Mouse (Mus musculus): ENCODE results near the gene Rxra. TPM values are rescaled to one million over a fixed set of nuclear protein-coding genes. Genes with fewer than 3 reads are reported as not detected.
A peak's percentile ranks its signal among the peaks of the same experiment; 100 is the strongest.

The Rxra gene
- total RNA-seq, 2 experiments from 2014 or later, result 52.8 to 53.8 TPM

- intact Hi-C loops (cut with DNase I), result no loop called here
Observed at GRCm38 (mm10) chr2:27666719-27667118, 9.5 kb upstream of the Rxra start.

GRCm38 (mm10) chr2:27667677-27668076, 8.6 kb upstream of the Rxra start:
- no peak for DNase-seq
- intact Hi-C loops (cut with DNase I), result no loop called here

More at GRCm38 (mm10) chr2:27666719-27667118, 9.5 kb upstream of the Rxra start:
- DNase-seq, result no peak

GRCm38 (mm10) chr2:27670746-27671145, 5.5 kb upstream of the Rxra start:
- intact Hi-C loops (cut with DNase I), result no loop called here
- no peak for DNase-seq

- no peak for DNase-seq
- intact Hi-C loops (cut with DNase I), result no loop called here
Observed at GRCm38 (mm10) chr2:27671633-27672091, 4.6 kb upstream of the Rxra start.

- DNase-seq, result peak; percentile 80 to 83
- intact Hi-C loops (cut with DNase I), result loop anchor here (2.0 to 5.0 kb wide), 3 partner anchors 82 to 124 kb away; no protein-coding TSS in a partner anchor
Observed at GRCm38 (mm10) chr2:27676478-27677325, 462 bp downstream of the Rxra start.

DNA sequence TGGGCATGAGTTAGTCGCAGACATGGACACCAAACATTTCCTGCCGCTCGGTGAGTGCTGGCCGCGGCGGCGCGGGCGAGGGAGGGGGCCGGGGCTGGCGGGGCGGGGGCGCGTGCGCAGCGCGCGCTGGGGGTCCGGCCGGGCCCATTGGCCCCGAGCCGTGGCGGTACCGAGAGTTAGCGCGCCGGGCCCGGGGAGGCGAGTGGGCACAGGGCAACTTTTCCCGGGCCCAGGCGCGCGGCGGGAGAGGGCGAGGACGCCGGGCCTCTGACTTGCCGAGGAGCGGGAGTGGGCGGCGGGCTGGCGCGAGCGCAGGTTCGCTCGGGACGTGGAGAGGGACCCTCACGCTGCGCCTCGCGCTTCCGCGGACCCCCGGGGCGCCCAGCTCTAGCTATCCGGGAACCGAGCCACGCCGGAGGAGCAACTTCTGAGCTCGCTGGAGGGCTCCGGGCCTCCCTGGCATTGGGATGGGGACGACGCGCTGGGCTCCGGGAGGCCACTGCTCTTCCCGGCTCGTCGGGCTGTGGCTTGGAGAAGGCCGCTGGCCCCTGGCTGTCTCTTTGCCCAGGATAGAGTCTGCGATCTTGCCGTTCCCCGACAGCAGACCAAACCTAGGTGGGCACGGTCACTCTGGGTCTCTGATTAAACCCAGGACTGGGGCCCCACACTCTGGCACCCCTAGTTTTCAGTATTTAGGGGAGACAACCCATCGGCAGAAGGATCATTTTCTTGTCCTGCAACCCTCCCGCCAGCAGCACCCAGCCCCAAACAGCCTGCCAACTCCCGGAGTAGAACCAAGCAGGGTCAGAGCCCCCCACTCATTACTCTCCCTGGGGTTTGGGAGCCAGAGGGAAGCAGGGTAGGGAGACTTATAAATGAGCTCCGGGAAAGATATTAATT, 1.4 kb downstream of the Rxra start:
- intact Hi-C loops (cut with DNase I), result loop anchor here (2.0 to 5.0 kb wide), 4 partner anchors 55 to 125 kb away; no protein-coding TSS in a partner anchor
- peak; percentile 60 to 77 for DNase-seq

DNA sequence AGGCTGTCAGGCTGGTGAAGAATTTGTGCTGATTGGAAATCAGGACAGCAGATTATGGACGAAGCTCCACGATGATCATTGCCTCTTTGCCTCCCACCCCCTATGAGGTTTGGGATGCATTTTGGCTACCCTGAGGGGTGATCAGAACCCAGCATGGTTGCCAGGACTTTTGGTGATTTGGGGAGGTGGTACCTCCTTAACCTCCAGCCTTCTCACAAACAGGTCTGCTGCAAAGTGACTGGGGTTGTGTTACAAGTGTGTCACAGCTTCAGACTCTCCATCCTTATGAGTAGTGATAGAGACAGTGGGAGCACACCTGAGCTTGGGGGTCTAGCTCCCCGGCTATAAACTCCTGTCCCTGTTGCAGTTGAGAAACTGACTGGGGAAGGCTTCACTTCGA, 2.1 kb downstream of the Rxra start:
- peak in 1 of 2 experiments; percentile 41 for DNase-seq
- intact Hi-C loops (cut with DNase I), result loop anchor here (2.0 to 5.0 kb wide), 3 partner anchors 54 to 126 kb away; no protein-coding TSS in a partner anchor

DNA sequence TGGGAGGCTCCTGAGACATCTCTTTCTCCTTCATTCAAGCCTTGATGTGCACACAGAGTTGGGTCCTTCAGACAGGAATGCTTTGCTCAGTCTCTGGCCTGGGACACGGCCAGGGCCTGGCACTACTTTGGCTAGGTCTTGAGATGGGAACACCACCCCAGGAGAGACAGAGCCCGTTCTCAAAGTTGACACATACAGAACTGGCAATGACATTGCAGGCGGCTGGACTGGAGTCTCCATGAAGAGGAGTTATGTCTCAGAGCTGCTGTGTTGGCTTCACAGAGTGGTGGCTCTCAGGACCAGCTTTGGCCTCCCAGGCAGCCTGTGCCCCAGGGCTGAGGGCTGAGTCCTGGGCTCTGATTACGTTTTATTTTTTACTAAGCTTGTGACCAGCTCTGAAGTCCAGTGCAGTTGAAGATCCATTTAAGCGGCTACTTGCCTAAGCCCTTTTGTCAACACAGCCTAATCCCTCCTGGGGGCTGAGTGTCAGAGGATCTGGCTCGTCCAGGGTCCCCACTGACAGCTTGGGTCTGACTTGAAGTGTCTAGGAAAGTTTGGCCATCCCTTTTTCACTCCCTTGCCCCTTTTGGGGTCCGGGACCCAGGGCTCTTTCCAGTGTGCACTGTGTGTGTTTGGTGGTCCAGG, 2.7 kb downstream of the Rxra start:
- intact Hi-C loops (cut with DNase I), result loop anchor here (2.0 to 5.0 kb wide), 3 partner anchors 54 to 127 kb away; no protein-coding TSS in a partner anchor
- peak; percentile 31 to 61 for DNase-seq

DNA sequence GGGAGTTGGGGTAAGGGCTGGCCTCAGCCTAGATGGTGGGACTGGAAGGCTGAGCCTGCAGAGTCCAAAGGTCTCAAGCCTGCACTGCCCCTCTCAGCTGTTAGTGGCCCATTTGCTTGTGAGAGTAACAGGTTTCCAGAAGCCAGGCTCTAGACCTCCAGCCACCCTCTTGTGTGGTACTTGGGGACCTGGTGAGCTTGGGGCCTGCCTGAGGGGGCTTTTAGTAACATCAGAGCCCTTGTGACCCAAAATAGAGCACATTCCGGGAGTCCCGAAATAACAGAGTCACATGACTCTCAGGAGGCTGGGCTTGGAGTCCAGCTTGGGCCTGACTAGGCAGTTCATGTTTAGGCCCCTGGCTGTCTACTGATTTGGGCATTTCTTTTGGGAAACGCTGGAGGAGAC, 3.4 kb downstream of the Rxra start:
- intact Hi-C loops (cut with DNase I), result loop anchor here (2.0 to 5.0 kb wide), 3 partner anchors 53 to 127 kb away; no protein-coding TSS in a partner anchor
- peak; percentile 55 to 63 for DNase-seq

DNA sequence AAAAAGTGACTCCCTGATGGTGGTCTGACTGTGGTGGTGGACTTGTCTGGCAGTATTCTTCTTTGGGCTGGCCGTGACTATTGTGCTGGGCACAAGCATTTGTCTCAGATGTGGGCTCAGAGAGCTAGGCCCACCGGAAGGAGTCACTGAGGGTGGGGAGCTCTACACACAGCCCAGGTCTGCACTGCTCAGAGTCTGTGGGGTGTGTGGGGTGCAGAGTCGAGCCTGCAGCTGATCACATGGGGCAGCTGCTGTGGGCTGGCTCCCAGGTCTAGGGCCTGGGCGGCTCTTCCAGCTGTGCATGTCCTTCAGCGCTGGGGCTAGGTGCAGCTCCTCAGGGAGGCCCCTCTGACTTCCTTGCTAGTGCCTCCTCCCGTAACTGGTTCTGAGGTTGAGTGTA, 3.8 kb downstream of the Rxra start:
- intact Hi-C loops (cut with DNase I), result no loop called here
- peak in 1 of 2 experiments; percentile 23 for DNase-seq

DNA sequence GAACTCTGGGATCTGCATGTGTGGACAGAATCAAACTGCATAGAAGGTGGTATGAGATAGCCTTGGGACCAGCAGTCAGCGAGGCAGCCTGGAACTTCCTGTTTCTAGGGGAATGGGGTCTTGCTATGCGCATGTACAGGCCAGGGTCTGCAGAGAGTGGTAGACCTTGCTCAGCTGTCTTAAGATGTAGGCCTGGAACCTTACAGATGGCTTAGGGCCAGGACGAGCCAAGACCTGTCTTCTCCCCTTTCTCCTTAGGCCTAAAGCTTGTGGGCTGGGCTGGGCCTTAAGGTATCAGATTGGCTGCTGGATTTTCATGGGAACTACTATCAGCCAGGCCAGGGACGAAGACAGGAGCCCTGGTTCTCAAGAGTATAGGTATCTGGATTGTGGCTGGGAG, 4.4 kb downstream of the Rxra start:
- DNase-seq, result peak; percentile 7 to 14
- intact Hi-C loops (cut with DNase I), result no loop called here

GRCm38 (mm10) chr2:27681426-27681825, 5.2 kb downstream of the Rxra start:
- no peak for DNase-seq

GRCm38 (mm10) chr2:27682096-27682495, 5.9 kb downstream of the Rxra start:
- DNase-seq, result peak; percentile 6 to 12
- intact Hi-C loops (cut with DNase I), result loop anchor here (2.0 kb wide), 1 partner anchor 17 kb away; no protein-coding TSS in a partner anchor

More at GRCm38 (mm10) chr2:27681426-27681825, 5.2 kb downstream of the Rxra start:
- intact Hi-C loops (cut with DNase I), result no loop called here

GRCm38 (mm10) chr2:27684017-27684657, 7.9 kb downstream of the Rxra start:
- peak in 1 of 2 experiments; percentile 6 for DNase-seq
- intact Hi-C loops (cut with DNase I), result no loop called here

GRCm38 (mm10) chr2:27685917-27686316, 9.7 kb downstream of the Rxra start:
- no peak for DNase-seq
- intact Hi-C loops (cut with DNase I), result no loop called here

DNA sequence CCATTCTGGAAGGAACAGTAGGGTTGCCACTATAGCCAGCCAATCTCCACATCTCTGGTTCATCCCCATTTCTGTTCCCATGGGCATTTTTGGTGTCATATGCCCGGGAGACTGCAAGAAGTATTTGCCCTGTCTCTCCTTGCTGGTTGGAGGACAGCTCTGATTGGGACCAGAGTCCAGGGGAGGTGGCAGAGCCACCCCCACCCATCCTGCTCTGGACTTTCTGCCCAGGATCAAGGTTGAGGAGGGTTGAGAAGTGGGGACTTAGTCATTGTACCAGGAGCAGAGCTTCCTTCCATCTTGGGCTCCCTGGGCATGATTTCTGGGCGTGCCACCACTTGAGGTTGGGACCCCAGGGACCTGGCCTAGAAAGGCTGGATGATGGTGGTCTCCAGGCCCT, 10.1 kb downstream of the Rxra start:
- no peak for DNase-seq
- intact Hi-C loops (cut with DNase I), result no loop called here

DNA sequence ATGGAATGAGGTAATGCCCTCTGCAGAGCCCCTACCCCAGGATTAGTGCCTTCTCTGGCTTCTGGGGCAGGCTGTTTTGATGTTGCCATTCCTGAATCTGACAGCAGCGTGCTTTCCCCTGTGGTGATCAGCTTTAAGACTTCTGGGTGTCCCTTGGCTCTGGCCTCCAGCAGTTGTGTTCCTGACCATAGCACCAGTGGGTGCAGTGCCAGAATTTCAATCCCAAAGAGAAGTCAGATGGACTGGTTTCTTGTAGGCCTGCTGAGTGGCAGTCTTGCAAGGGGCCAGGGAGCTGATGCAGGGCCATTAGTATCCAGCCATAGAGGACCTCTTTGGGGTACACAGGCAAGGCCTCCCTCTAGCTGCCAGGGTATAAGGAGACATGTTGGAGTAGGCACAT, 10.8 kb downstream of the Rxra start:
- intact Hi-C loops (cut with DNase I), result no loop called here
- peak in 1 of 2 experiments; percentile 4 for DNase-seq

- intact Hi-C loops (cut with DNase I), result no loop called here
- peak in 1 of 2 experiments; percentile 34 for DNase-seq
Observed at GRCm38 (mm10) chr2:27687973-27688372, 11.7 kb downstream of the Rxra start.

DNA sequence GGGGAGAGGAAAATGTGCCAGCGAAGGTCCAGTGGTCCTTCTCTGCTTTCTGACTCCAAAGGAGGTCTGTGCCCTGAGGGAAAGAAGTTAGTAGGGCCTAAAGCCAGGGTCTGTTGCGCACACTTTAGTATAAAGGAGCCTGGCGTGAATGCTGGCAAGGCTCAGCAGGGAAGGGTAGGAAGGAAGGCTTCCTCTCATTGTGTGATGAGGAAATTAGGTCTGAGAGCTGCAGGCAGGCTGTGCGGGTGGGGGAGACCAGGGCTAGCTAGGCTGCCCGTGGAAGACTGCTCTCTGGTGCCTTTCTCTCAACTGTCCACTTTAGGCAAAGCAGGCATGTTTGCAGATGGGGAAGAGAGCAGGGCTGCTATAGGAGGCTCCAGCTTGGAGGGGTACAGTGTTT, 14.5 kb downstream of the Rxra start:
- DNase-seq, result peak in 1 of 2 experiments; percentile 49
- intact Hi-C loops (cut with DNase I), result loop anchor here (2.0 kb wide), 1 partner anchor 54 kb away; no protein-coding TSS in a partner anchor
